Mouse (Mus musculus) cerebellum, adult 8-10 months (tissue): ENCODE measurements at regions not wholly inside any gene's neighbourhood (a gene's known extent, or its start where the extent isn't known, plus 50 kb on each side); places are given as distances from the start of the nearest gene placed in this dataset.

Source experiments
- DNase-seq: peaks from one replicate; pipeline ENCODE4 v3.0.0; 2022

DNA sequence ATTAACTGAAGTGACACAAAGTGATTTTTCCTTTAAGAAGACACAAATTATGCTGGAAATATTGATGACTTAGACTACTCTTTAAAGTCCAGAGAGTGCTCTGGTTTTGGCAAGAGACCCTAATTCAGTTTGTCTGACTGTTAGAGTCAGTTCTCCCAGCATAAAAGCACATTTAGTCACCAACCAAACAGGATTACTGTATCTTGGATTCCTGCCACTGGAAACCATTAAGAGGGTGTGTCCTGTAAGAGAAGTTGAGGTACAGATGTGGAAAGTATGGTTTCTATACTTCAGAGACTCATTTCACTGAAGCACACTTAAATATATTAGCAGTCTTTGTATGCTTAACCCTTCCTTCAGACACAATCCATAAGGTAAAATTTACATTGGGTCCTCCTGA is 745.3 kb downstream of the Hdgfl1 start:
- DNase-seq = no peak

- DNase-seq = no peak
Measured at GRCm38 (mm10) chr13:26020491-26020890, 749.5 kb downstream of the Hdgfl1 start.

DNA sequence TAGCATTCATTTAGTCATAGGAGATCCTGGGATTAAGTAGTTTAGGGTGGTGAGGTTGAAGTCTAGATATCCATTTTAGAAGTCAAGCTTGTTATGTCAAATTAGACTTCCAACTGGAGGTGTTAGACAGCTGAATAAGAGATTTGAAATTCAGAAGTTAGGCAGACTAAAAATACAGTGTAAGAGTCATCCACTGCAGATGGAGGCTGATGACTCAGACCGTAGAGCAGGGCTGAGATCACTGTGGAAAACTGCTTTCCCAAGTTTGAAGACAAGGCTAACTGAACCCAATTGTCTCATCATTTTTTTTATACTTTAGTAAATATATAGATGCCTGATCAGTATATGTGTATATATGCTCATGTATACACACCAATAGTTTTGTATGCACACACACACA is 738.8 kb upstream of the Nrsn1 start:
- DNase-seq = no peak

DNA sequence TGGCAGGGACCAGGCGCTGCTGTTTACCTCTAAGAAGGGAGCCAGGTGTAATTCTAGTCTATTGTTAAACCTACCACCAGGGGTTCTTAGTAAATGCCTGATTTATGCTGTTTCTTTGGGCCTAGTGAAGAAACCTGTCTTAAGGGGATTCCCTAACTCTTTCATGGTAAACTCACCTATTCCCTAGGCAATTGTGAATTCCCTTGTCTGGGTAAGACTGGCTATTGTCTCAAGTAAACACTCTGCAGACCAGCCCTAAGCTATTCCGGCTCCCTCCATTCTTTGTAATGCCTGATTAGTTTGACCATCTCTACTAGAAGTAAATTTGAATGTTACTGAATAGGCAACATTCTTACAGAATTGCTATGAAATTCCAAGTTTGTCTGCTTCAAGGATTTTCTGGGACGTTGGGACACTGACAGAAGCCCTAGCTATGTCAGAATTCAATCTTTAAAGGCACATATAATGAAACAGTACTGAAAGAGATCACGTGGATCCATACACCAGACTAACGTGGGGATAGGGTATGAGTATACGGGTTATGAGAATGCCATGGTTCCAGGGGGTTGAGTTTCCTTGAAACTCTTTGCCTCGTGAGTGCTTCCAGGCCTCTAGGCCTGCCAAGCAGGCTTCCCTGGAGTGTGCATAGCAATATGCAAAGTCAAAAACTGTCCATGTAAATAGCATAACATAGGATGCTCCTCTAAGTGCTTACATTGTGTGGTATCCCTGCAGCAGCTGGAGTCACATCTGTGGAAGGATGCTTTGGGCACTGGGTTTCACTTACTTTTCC is 734.7 kb upstream of the Nrsn1 start:
- no peak for DNase-seq

DNA sequence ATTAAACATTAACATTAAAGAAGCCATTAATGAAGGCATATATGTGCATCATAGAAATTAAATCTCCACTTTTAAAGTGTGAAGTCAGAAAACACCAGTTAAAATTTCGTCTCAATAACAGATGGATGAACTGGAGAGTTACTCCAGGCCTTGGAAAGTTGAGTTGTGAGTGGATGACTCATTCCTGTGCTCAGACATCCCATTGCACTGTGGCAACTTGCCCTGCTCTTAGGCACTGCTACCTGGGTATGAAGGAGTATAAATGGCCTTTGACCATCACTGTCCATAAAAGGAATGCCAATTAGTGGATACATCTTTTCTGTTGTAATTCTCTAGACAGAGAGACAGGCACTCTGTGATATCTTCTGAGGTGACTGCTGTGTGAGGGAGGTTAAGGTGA is 723.2 kb upstream of the Nrsn1 start:
- DNase-seq = no peak

GRCm38 (mm10) chr13:25989067-25989756 is 718.9 kb upstream of the Nrsn1 start:
- no peak for DNase-seq

DNA sequence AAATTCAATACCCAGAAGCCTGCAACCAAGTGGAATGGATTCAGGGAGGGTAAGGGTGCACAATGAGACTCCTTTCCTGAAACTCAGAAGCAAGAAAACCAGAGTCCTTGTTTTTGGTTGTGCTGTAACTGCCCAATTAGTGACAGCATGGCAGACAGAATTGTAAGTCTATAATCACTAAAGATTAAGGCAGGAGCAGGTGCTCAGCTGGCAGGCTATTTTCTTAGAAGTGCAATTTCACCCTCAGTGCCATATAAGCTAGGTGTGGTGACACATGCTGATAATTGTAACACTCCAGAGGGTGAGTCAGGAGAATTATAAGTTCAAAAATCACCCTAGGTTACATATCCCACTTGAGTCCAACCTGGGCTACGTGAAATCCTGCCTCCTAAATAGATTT is 714.2 kb upstream of the Nrsn1 start:
- DNase-seq = no peak

- no peak for DNase-seq
Measured at GRCm38 (mm10) chr13:25983659-25984058, 713.4 kb upstream of the Nrsn1 start.

DNA sequence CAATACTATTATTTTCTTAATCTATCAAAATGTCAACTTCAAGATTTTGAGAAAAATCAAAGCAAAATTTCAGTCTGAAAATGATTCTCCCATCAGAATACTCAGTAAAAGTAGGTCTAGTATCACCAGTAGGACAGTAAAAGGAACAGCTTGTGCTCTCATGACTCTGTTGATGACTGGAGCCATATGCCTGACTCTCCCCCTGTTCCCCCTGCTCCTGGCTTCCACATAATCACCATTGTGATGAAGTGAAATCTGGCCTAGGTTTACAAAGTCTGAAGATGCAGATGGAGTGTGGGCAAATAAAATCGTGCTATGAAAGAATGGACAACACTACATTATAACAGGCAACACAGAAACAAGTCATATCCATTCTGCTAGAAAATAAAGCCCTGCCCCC is 708.3 kb upstream of the Nrsn1 start:
- DNase-seq = no peak

GRCm38 (mm10) chr13:25958592-25958991 is 688.3 kb upstream of the Nrsn1 start:
- DNase-seq = no peak

DNA sequence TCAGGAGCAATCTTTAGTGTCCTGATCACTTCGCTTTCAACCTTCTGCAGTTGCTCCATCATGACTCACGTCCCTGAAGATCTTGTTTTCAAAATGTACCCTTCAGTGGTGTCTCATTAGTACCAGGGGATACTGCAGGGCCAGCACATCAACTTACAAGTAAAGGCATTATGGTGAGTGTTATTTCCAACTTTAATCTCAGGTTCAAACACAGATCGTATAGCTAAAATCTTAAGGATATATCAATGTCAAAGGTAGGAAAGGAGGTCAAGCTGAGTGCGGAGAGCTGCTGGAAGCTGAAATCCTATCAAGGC is 687.8 kb upstream of the Nrsn1 start:
- no peak for DNase-seq

- DNase-seq = no peak
Measured at GRCm38 (mm10) chr13:25957451-25958152, 687.3 kb upstream of the Nrsn1 start.

GRCm38 (mm10) chr13:25937631-25938030 is 667.3 kb upstream of the Nrsn1 start:
- DNase-seq = no peak

DNA sequence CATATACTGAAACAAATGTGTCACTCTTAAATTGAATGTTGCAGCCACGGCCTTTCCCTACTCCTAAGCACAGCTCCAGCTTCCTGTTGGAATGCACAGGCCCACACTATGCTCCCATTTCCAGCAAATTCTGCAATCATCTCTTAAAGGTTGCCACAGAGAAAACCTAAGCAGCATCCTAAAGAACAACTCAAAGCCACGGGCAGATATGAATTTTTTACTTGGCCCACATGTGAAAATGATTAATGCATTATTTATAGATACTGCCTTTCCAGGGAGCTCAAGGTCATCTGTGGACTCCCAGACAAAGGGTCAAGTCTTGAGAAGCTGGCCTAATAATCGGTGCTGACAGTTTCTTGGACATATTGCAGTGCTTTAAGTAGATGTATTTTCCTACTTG is 663.5 kb upstream of the Nrsn1 start:
- no peak for DNase-seq

GRCm38 (mm10) chr13:25933246-25933645 is 662.9 kb upstream of the Nrsn1 start:
- no peak for DNase-seq

DNA sequence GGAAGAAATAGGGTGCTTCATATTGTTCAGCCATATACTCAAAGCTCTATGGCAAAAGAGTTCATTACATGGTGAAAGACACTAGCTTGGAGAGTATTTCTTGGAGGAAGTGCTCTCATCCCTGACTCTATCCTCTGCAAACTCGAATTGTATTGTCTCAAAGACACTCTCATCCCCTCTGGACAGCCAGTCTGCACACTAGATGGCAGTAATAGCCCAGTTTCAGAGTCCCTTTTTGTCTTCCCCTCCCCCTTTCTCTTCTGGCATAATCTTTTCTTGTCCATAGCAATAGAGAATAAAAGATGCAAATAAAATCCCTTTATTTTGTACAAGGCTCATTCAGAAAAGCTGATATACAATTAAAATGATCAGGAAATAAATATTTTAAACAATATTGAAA is 662.5 kb upstream of the Nrsn1 start:
- DNase-seq = peak; percentile 21

DNA sequence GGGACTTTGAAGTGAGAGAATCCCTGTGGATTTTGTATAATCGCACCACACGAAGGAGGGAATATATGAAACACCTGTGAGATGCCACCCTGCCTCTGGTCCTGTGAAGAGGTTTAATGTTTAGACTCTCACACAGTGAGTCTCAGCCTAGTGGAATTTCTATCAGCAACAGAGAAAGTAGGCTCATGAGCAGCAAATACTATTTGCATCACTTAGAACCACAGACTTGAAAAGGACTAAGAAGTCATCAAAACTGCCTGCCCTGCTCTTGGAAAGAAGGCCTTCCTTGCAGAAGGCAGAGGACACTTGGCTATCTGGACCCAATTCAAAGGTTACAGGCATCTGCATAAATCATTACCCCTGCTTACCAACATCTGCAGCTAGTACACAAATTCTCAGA is 662.1 kb upstream of the Nrsn1 start:
- DNase-seq = no peak

- DNase-seq = no peak
Measured at GRCm38 (mm10) chr13:25925685-25926084, 655.4 kb upstream of the Nrsn1 start.

DNA sequence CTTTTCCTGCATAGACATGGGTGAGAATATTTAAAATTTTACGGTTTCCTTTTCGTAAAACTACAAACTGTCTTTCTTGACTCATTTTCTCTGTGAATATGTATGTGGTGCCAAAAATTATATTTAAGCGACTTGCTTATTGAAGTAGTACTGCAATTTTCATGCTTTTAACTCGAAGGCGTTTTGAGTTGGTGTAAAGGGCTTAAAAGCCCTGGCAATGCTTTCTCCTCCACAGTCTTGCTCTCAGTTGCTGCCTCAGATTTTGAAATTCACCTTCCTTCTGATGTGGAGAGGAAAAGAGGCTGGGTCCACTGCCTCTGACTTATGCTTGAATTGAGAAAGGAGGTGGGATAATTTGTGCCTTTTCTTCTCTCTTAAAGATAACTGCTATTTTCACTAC is 629.6 kb upstream of the Nrsn1 start:
- DNase-seq = no peak

DNA sequence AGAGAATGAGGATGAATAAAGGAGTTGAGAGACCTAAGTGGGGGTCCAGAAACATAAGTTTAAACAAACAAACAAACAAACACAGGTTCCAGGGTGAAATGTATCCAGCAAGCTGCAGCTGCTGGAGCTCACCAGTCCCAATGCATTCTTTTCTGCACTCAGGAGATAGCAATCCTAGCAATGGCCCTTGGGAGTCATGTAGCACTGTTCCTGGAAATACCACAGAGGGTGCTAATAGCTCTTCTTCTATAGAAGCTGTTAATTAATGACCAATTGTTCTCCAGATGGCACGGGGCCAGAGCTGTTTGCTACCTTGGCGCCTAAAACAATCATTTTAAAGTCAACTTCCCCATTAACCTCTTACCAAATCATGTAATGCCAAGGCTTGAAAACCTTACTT is 622.8 kb upstream of the Nrsn1 start:
- no peak for DNase-seq

DNA sequence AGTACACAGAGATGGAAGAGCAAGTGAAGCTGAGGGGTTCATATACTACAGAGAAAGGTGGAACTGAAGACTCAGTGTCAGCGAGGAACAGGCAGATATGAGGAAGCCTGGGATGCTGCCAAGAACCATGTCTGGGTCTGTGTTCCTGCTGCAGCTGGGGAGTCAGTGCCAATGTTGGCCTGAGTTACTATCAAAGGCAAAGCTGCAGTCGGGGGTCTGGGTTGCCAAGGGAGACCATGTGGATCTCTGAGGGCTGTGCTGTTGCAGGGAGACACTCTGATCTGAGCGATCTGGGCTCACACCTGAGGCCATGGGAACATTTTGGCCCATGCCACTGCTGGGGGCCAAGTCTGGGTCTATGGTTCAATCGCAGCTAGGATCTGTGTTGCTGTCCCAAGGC is 612.5 kb upstream of the Nrsn1 start:
- no peak for DNase-seq

- no peak for DNase-seq
Measured at GRCm38 (mm10) chr13:25868923-25869322, 598.6 kb upstream of the Nrsn1 start.

DNA sequence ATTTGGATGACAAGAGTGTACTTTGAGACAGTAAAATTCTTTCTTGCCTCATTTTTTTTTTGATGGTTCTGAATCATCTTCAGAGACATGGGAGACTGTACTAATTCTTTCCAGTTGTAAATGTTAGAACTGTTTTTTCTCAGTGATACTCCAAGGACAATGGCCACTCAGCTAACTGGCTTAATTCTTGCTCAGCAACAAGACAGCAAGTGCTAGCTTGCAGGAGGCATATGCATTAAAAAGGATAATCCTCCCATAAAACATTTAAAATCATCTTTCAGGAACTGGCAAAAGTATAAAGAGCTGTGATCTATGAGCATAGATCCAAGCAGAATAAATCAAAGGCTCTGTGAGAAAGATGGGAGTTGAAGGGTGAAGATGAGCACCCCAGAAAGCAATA is 587.9 kb upstream of the Nrsn1 start:
- DNase-seq = no peak

DNA sequence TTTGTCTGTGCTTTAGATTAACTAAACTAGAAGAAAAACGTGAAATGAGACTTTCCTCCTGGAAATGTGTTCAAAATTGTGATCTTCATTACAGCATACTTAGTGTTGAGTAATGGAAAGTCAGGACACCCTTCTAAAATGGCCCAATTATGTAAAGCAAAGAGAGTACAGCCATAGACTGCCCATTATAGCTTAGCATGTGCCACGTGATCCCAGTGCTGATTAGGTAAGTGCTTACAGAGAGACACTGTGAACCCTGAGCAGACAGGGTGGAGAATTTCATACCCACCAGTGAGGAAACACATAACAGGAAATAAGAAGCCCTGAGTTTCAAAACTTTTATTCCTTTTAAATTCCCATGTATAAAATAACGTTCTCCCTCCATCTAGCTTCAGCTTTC is 587.3 kb upstream of the Nrsn1 start:
- DNase-seq = no peak
